Mouse (Mus musculus): ENCODE measurements at regions not wholly inside any gene's neighbourhood (a gene's known extent, or its start where the extent isn't known, plus 50 kb on each side); places are given as distances from the start of the nearest gene placed in this dataset.
A peak's percentile ranks its signal among the peaks of the same experiment; 100 is the strongest.

DNA sequence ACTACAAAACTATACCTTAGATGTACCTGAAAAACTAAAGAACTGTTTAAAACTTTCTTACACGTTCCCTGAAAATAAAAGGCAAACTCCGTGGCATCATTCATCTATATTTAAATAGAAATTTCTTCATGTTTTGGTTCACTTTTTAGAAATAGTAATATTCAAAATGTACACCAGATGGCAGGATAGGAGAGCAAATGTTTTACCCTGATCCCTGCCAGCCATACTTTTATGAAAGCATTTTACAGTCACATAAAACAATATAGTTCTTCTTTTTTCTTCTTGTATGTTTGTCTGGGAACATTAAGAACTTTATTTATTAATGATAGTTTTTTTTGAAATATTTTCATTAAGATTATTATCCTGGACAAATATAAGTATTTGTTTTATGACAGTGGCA is 68.5 kb downstream of the 4921530L21Rik start:
- DNase-seq (ENCODE audit: low read depth) = peak; percentile 42

DNA sequence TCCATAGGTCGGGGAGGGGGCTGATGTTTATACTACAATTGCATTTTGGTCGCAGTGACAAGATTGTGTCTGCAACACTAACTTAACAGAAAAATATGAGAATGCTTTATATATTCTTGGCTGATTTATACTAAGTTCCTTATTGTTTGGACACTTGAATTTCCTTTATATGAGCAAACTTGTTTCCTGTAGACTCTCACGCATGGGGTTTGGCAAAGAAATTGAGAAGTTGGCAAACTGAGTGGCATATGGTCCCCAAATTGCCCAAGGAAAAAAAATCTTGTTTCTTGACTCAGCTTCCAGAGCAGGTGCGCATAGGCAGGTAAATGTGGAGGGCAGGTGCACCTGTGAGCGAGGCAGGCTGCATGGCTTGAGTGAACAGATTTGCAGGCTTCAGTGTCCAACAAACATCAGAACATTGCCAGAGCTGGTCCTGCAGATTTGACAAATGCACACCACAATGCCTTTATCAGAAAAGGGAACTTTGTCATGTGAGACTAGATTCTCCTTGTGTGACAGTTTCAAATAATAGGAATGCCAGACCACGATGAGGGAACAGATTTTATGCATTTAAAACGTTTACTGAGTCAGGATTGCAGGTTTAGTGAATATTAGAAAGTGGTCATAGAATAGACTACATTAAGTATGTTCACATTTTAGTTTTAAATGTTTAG is 75.1 kb downstream of the 4921530L21Rik start:
- no peak for DNase-seq (ENCODE audit: low read depth)

DNA sequence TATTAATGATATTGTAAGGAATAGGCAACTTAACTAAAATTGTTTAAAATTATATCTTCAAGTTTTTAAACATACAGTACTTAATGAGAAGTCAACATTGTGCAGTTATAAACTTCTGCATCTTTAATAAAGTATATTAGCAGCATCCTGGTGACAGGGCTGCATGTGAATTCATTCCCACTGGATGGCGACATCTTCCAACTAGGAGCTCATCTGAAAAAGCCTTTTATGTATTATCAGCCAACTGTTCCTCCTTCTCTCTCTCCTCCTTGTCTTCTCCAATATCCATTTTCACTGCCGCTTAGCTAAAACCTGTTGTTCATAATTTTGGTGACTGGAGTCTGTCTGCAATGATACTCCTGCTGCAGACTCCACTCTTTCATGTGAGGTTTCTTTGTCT is 103.0 kb downstream of the 4921530L21Rik start:
- DNase-seq (ENCODE audit: low read depth) = peak; percentile 54

DNA sequence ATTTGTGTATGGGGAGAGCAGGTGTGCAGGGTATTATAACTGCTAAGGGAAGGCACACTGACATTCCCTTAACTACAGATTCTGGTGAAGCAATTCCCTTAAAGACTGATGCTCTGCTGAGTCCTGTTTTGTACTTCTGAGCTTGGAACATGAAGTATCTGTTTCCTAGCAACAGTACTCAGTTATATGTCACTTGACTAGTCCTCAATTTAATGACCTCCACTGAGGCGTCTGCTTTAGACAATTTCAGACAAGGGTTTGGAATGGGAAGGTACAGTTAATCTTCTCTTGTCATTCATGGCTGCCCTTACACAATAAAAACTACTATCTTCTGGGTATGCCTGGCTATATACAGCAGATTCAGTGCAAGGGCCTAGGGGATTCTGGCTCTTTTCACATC is 117.3 kb downstream of the 4921530L21Rik start:
- DNase-seq (ENCODE audit: low read depth) = no peak

DNA sequence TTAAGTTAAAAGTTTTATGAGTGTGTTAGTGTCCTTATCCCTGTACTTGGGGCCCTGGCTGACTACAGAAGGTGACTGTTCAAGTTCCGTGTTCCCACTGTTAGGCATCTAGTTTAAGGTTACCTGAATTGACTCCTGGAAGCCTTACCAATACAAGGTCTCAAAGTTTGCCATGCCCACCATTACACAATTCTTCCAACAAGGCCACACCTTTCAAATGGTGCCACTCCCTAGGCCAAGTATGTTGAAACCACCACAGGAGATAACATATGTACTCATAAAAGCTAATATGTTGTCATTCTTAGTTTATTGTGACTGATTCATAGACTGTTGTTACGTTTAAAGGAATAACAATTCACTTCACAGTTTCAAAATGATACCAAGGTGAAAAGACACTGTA is 140.6 kb downstream of the 4921530L21Rik start:
- DNase-seq (ENCODE audit: low read depth) = no peak

All from 416B (cell line).